Mouse (Mus musculus) duodenum, adult 2 months (tissue): ENCODE data around the gene Pttg1ip. TPM values are rescaled to one million over a fixed set of nuclear protein-coding genes. Genes with fewer than 3 reads are reported as not detected.

Experiments used
- polyA plus RNA-seq: library from polyadenylated mRNA; depleted of rRNA; stranded (reverse); fragments of >200 nt; gene quantifications from 2 replicates; pipeline ENCODE4 v1.2.3, GENCODE M21; 2012; ENCODE audit warnings: low replicate concordance; rRNA removed

Pttg1ip gene
- polyA plus RNA-seq, result 99.6 and 136 TPM in 2 replicates

GRCm38 (mm10) chr10:77581408-77582284 is at the start of gene Pttg1ip:
Gene Pttg1ip (plus strand): TSS chr10:77581720.

GRCm38 (mm10) chr10:77605908-77606826 is 24.6 kb downstream of the Pttg1ip start, which contains the start of the genes Sumo3 and Gm49325:
Gene Sumo3 (plus strand): TSS chr10:77606097.
Gene Gm49325 (plus strand): TSS chr10:77606197.

DNA sequence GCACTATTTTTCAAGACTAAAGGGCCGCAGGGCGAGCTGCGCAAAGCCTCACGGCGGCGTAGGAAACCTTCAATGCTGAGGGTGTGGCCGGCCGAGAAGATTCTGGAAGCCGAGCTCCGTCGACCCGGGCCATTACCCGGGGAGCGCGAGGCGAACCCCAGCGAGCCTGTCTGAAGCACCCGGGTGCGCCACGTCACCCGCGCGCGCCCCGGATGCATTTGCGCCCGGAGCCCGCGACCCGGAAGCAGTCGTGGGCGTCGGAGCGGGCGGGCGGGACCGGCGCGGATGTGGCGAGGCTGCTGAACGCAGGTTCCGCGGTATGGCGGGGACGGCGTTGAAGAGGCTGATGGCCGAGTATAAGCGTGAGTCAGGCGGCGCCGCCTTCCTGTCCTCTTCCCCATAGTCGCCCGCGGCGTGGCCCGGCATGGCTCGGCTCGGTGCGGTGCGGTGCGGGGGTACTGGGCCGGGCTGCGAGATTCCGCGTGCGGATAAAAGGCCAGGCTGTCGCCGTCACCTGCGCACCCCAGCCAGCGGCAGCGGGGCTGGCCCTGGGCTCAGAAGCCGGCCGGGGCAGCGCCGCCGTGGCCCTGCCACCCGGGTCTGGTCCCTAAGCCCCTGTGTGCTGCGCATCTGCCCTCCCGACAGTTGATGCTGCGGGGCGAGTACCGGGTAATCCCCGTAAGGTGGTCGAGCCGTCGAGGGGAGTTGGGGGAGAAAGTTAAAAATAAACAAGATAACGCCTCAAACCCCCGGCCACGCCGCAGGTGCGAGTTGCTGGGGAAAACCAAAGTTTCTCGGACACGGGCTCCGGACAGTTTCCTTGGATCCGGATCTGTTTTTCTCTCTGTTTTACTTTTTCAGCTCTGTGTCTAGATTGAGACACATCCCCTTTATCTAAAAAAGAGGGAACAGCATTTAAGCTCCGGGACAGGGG is 40.8 kb downstream of the Pttg1ip start, which contains the start of gene Ube2g2:
Gene Ube2g2, plus strand, starts transcription at position 221 of the 934 bp plus-strand sequence.

Other genes starting within 250 kb of the Pttg1ip start
- 0.51 and 0.82 TPM in 2 replicates for gene Adarb1, start 163.4 kb upstream of the Pttg1ip start, polyA plus RNA-seq
- gene Fam207a, start 65.9 kb upstream of the Pttg1ip start, polyA plus RNA-seq, result 33.9 and 43.1 TPM in 2 replicates
- gene Itgb2, start 51.5 kb upstream of the Pttg1ip start, polyA plus RNA-seq, result 4.4 and 10.5 TPM in 2 replicates
- 114 and 144 TPM in 2 replicates for gene Sumo3, start 24.4 kb downstream of the Pttg1ip start, polyA plus RNA-seq
- gene Gm49325, start 24.5 kb downstream of the Pttg1ip start, polyA plus RNA-seq, result not detected in 2 replicates
- gene Ube2g2, start 40.6 kb downstream of the Pttg1ip start, polyA plus RNA-seq, result 18.6 and 24.1 TPM in 2 replicates
- gene Tspear, start 104.8 kb downstream of the Pttg1ip start, polyA plus RNA-seq, result 0.19 and 0.56 TPM in 2 replicates
- not detected in 2 replicates for gene Gm19402, start 109.0 kb downstream of the Pttg1ip start, polyA plus RNA-seq
- gene Gm9508, start 115.5 kb downstream of the Pttg1ip start, polyA plus RNA-seq, result not detected in 2 replicates
- gene Gm10272, start 124.9 kb downstream of the Pttg1ip start, polyA plus RNA-seq, result 1.1 TPM in 1 of 2 replicates, not detected in the other
- gene Gm10024, start 129.7 kb downstream of the Pttg1ip start, polyA plus RNA-seq, result not detected in 2 replicates
- gene Gm10142, start 134.1 kb downstream of the Pttg1ip start, polyA plus RNA-seq, result not detected in 2 replicates
- 0.43 TPM in 1 of 2 replicates, not detected in the other for gene Krtap12-1, start 138.9 kb downstream of the Pttg1ip start, polyA plus RNA-seq
- not detected in 2 replicates for gene Gm10100, start 144.8 kb downstream of the Pttg1ip start, polyA plus RNA-seq
- not detected in 2 replicates for gene Gm18596, start 160.9 kb downstream of the Pttg1ip start, polyA plus RNA-seq
- not detected in 2 replicates for gene Gm9736, start 169.6 kb downstream of the Pttg1ip start, polyA plus RNA-seq
- not detected in 2 replicates for gene Gm3233, start 178.0 kb downstream of the Pttg1ip start, polyA plus RNA-seq
- not detected in 2 replicates for gene Gm3238, start 189.6 kb downstream of the Pttg1ip start, polyA plus RNA-seq
- not detected in 2 replicates for gene Gm7138, start 195.2 kb downstream of the Pttg1ip start, polyA plus RNA-seq
- gene Gm3250, start 200.8 kb downstream of the Pttg1ip start, polyA plus RNA-seq, result not detected in 2 replicates
- gene Gm7137, start 206.5 kb downstream of the Pttg1ip start, polyA plus RNA-seq, result not detected in 2 replicates
- gene Gm9639, start 213.4 kb downstream of the Pttg1ip start, polyA plus RNA-seq, result not detected in 2 replicates
- gene Gm19668, start 217.4 kb downstream of the Pttg1ip start, polyA plus RNA-seq, result not detected in 2 replicates
- not detected in 2 replicates for gene Gm9507, start 230.1 kb downstream of the Pttg1ip start, polyA plus RNA-seq
- gene Gm2696, start 233.0 kb downstream of the Pttg1ip start, polyA plus RNA-seq, result not detected in 2 replicates
- gene Krtap10-4, start 245.4 kb downstream of the Pttg1ip start, polyA plus RNA-seq, result not detected in 2 replicates